Mouse (Mus musculus): ENCODE measurements around the gene Ppp1r8.

Gene Ppp1r8

GRCm38 (mm10) chr4:132864856-132865255 lies 21.9 kb upstream of the Ppp1r8 start:
- Histone ChIP-seq H3K36me3 (ENCODE audit: insufficient read depth, low read length) (peaks cover 84% of the 10 kb centered on the region), H3K27me3 (ENCODE audit: insufficient read depth, low read length) (no peaks in the 10 kb centered on the region), H3K9me3 (ENCODE audit: low read length) (no peaks in the 10 kb centered on the region), H3K4me1 (replicated peaks; ENCODE audit: low read depth, low read length) (no peaks in the 10 kb centered on the region), H3K4me3 (replicated peaks; ENCODE audit: low read length) (no peak overlapping the region)
- TF ChIP-seq POU5F1 (IDR thresholded peaks at IDR 0.05; ENCODE audit: borderline replicate concordance, low read length) (no peak), NANOG (IDR thresholded peaks at IDR 0.05; ENCODE audit: borderline replicate concordance, low read length) (no peak), CTCF (conservative IDR thresholded peaks at IDR 0.05; ENCODE audit: low read length) (no peak)

GRCm38 (mm10) chr4:132863012-132863411 lies 20.0 kb upstream of the Ppp1r8 start:
- no peaks in the 10 kb centered on the region for H3K27me3 ChIP-seq (ENCODE audit: insufficient read depth, low read length)
- TF ChIP-seq POU5F1 (IDR thresholded peaks at IDR 0.05; ENCODE audit: borderline replicate concordance, low read length) (no peak), NANOG (IDR thresholded peaks at IDR 0.05; ENCODE audit: borderline replicate concordance, low read length) (no peak), CTCF (conservative IDR thresholded peaks at IDR 0.05; ENCODE audit: low read length) (no peak)
- H3K4me3 ChIP-seq (replicated peaks; ENCODE audit: low read length): no peak overlapping the region
- H3K4me1 ChIP-seq (replicated peaks; ENCODE audit: low read depth, low read length): no peaks in the 10 kb centered on the region
- no peaks in the 10 kb centered on the region for H3K9me3 ChIP-seq (ENCODE audit: low read length)
- peaks cover 84% of the 10 kb centered on the region for H3K36me3 ChIP-seq (ENCODE audit: insufficient read depth, low read length)

GRCm38 (mm10) chr4:132860880-132861279 lies 17.9 kb upstream of the Ppp1r8 start:
- H3K36me3 ChIP-seq (ENCODE audit: insufficient read depth, low read length): peaks cover 84% of the 10 kb centered on the region
- H3K9me3 ChIP-seq (ENCODE audit: low read length): no peaks in the 10 kb centered on the region
- H3K27me3 ChIP-seq (ENCODE audit: insufficient read depth, low read length): no peaks in the 10 kb centered on the region
- H3K4me3 ChIP-seq (replicated peaks; ENCODE audit: low read length): no peak overlapping the region
- H3K4me1 ChIP-seq (replicated peaks; ENCODE audit: low read depth, low read length): no peaks in the 10 kb centered on the region
- TF ChIP-seq NANOG (IDR thresholded peaks at IDR 0.05; ENCODE audit: borderline replicate concordance, low read length): no peak
- no peak for TF ChIP-seq CTCF (conservative IDR thresholded peaks at IDR 0.05; ENCODE audit: low read length)
- no peak for TF ChIP-seq POU5F1 (IDR thresholded peaks at IDR 0.05; ENCODE audit: borderline replicate concordance, low read length)

- 0 out of 2 replicates have a peak overlapping the region, but pooled peaks have one; percentile 94 for H3K4me3 ChIP-seq (replicated peaks; ENCODE audit: low read length)
- peaks cover 25% of the 10 kb centered on the region for H3K4me1 ChIP-seq (replicated peaks; ENCODE audit: low read depth, low read length)
- TF ChIP-seq POU5F1 (IDR thresholded peaks at IDR 0.05; ENCODE audit: borderline replicate concordance, low read length): no peak
- no peak for TF ChIP-seq NANOG (IDR thresholded peaks at IDR 0.05; ENCODE audit: borderline replicate concordance, low read length)
- no peak for TF ChIP-seq CTCF (conservative IDR thresholded peaks at IDR 0.05; ENCODE audit: low read length)
- H3K27me3 ChIP-seq (ENCODE audit: insufficient read depth, low read length): no peaks in the 10 kb centered on the region
- H3K9me3 ChIP-seq (ENCODE audit: low read length): peaks cover 8% of the 10 kb centered on the region
- peaks cover 27% of the 10 kb centered on the region for H3K36me3 ChIP-seq (ENCODE audit: insufficient read depth, low read length)
Observed at GRCm38 (mm10) chr4:132843705-132844071, 719 bp upstream of the Ppp1r8 start.

GRCm38 (mm10) chr4:132842281-132842906 lies 575 bp downstream of the Ppp1r8 start:
- no peak for TF ChIP-seq CTCF (conservative IDR thresholded peaks at IDR 0.05; ENCODE audit: low read length)
- no peak for TF ChIP-seq POU5F1 (IDR thresholded peaks at IDR 0.05; ENCODE audit: borderline replicate concordance, low read length)
- no peak for TF ChIP-seq NANOG (IDR thresholded peaks at IDR 0.05; ENCODE audit: borderline replicate concordance, low read length)
- Histone ChIP-seq H3K4me3 (replicated peaks; ENCODE audit: low read length) (peak overlapping the region; percentile 94), H3K27me3 (ENCODE audit: insufficient read depth, low read length) (no peaks in the 10 kb centered on the region), H3K9me3 (ENCODE audit: low read length) (peaks cover 8% of the 10 kb centered on the region), H3K36me3 (ENCODE audit: insufficient read depth, low read length) (peaks cover 40% of the 10 kb centered on the region), H3K4me1 (replicated peaks; ENCODE audit: low read depth, low read length) (peaks cover 28% of the 10 kb centered on the region)

- Histone ChIP-seq H3K4me3 (replicated peaks; ENCODE audit: low read length) (peak overlapping the region; percentile 94), H3K9me3 (ENCODE audit: low read length) (peaks cover 8% of the 10 kb centered on the region), H3K36me3 (ENCODE audit: insufficient read depth, low read length) (peaks cover 49% of the 10 kb centered on the region), H3K27me3 (ENCODE audit: insufficient read depth, low read length) (no peaks in the 10 kb centered on the region), H3K4me1 (replicated peaks; ENCODE audit: low read depth, low read length) (peaks cover 30% of the 10 kb centered on the region)
- TF ChIP-seq POU5F1 (IDR thresholded peaks at IDR 0.05; ENCODE audit: borderline replicate concordance, low read length) (no peak), NANOG (IDR thresholded peaks at IDR 0.05; ENCODE audit: borderline replicate concordance, low read length) (no peak), CTCF (conservative IDR thresholded peaks at IDR 0.05; ENCODE audit: low read length) (no peak)
Observed at GRCm38 (mm10) chr4:132841493-132841892, 1.5 kb downstream of the Ppp1r8 start.

GRCm38 (mm10) chr4:132823614-132824366 lies 19.2 kb downstream of the Ppp1r8 start:
- Histone ChIP-seq H3K4me1 (replicated peaks; ENCODE audit: low read depth, low read length) (peaks cover 20% of the 10 kb centered on the region), H3K4me3 (replicated peaks; ENCODE audit: low read length) (no peak overlapping the region), H3K27me3 (ENCODE audit: insufficient read depth, low read length) (no peaks in the 10 kb centered on the region), H3K36me3 (ENCODE audit: insufficient read depth, low read length) (peaks cover 45% of the 10 kb centered on the region), H3K9me3 (ENCODE audit: low read length) (no peaks in the 10 kb centered on the region)
- TF ChIP-seq CTCF (conservative IDR thresholded peaks at IDR 0.05; ENCODE audit: low read length) (peak; percentile 100), POU5F1 (IDR thresholded peaks at IDR 0.05; ENCODE audit: borderline replicate concordance, low read length) (no peak)

- Histone ChIP-seq H3K9me3 (ENCODE audit: low read length) (no peaks in the 10 kb centered on the region), H3K36me3 (ENCODE audit: insufficient read depth, low read length) (no peaks in the 10 kb centered on the region), H3K4me3 (replicated peaks; ENCODE audit: low read length) (no peak overlapping the region), H3K4me1 (replicated peaks; ENCODE audit: low read depth, low read length) (peaks cover 14% of the 10 kb centered on the region; the same call in 1 of the 2 replicates), H3K27me3 (ENCODE audit: insufficient read depth, low read length) (no peaks in the 10 kb centered on the region)
- TF ChIP-seq POU5F1 (IDR thresholded peaks at IDR 0.05; ENCODE audit: borderline replicate concordance, low read length) (no peak), CTCF (conservative IDR thresholded peaks at IDR 0.05; ENCODE audit: low read length) (peak; percentile 29)
Observed at GRCm38 (mm10) chr4:132818442-132818841, 24.5 kb downstream of the Ppp1r8 start.

Measured in E14TG2a.4 (cell line).